Mouse (Mus musculus): ENCODE results near the gene B4galnt3.

The B4galnt3 gene

GRCm38 (mm10) chr6:120188376-120189235 is 105.8 kb downstream of the B4galnt3 start:
- no peak for ATAC-seq (ENCODE audit: insufficient number of reproducible peaks, low FRiP score, low TSS enrichment)

GRCm38 (mm10) chr6:120187587-120188176 is 106.7 kb downstream of the B4galnt3 start:
- no peak for ATAC-seq (ENCODE audit: insufficient number of reproducible peaks, low FRiP score, low TSS enrichment)

GRCm38 (mm10) chr6:120186594-120186993 is 107.8 kb downstream of the B4galnt3 start:
- ATAC-seq (ENCODE audit: insufficient number of reproducible peaks, low FRiP score, low TSS enrichment), result no peak

- ATAC-seq (ENCODE audit: insufficient number of reproducible peaks, low FRiP score, low TSS enrichment), result no peak
Observed at GRCm38 (mm10) chr6:120185756-120186155, 108.6 kb downstream of the B4galnt3 start.

GRCm38 (mm10) chr6:120185012-120185730 is 109.2 kb downstream of the B4galnt3 start:
- no peak for ATAC-seq (ENCODE audit: insufficient number of reproducible peaks, low FRiP score, low TSS enrichment)

- ATAC-seq (ENCODE audit: insufficient number of reproducible peaks, low FRiP score, low TSS enrichment), result no peak
Observed at GRCm38 (mm10) chr6:120183771-120184170, 110.6 kb downstream of the B4galnt3 start.

GRCm38 (mm10) chr6:120182160-120182559 is 112.2 kb downstream of the B4galnt3 start:
- ATAC-seq (ENCODE audit: insufficient number of reproducible peaks, low FRiP score, low TSS enrichment), result no peak

GRCm38 (mm10) chr6:120180492-120180891 is 113.9 kb downstream of the B4galnt3 start:
- ATAC-seq (ENCODE audit: insufficient number of reproducible peaks, low FRiP score, low TSS enrichment), result no peak

GRCm38 (mm10) chr6:120179756-120180206 is 114.6 kb downstream of the B4galnt3 start:
- ATAC-seq (ENCODE audit: insufficient number of reproducible peaks, low FRiP score, low TSS enrichment), result no peak

GRCm38 (mm10) chr6:120179044-120179755 is 115.2 kb downstream of the B4galnt3 start:
- no peak for ATAC-seq (ENCODE audit: insufficient number of reproducible peaks, low FRiP score, low TSS enrichment)

- no peak for ATAC-seq (ENCODE audit: insufficient number of reproducible peaks, low FRiP score, low TSS enrichment)
Observed at GRCm38 (mm10) chr6:120175650-120176049, 118.7 kb downstream of the B4galnt3 start.

- ATAC-seq (ENCODE audit: insufficient number of reproducible peaks, low FRiP score, low TSS enrichment), result no peak
Observed at GRCm38 (mm10) chr6:120174602-120175115, 119.7 kb downstream of the B4galnt3 start.

GRCm38 (mm10) chr6:120174028-120174601 is 120.2 kb downstream of the B4galnt3 start:
- no peak for ATAC-seq (ENCODE audit: insufficient number of reproducible peaks, low FRiP score, low TSS enrichment)

GRCm38 (mm10) chr6:120172294-120173017 is 121.9 kb downstream of the B4galnt3 start:
- no peak for ATAC-seq (ENCODE audit: insufficient number of reproducible peaks, low FRiP score, low TSS enrichment)

GRCm38 (mm10) chr6:120167574-120167973 is 126.8 kb downstream of the B4galnt3 start:
- ATAC-seq (ENCODE audit: insufficient number of reproducible peaks, low FRiP score, low TSS enrichment), result no peak

GRCm38 (mm10) chr6:120164765-120165164 is 129.6 kb downstream of the B4galnt3 start:
- no peak for ATAC-seq (ENCODE audit: insufficient number of reproducible peaks, low FRiP score, low TSS enrichment)

- no peak for ATAC-seq (ENCODE audit: insufficient number of reproducible peaks, low FRiP score, low TSS enrichment)
Observed at GRCm38 (mm10) chr6:120162928-120163327, 131.4 kb downstream of the B4galnt3 start.

GRCm38 (mm10) chr6:120159133-120159901 is 135.0 kb downstream of the B4galnt3 start:
- no peak for ATAC-seq (ENCODE audit: insufficient number of reproducible peaks, low FRiP score, low TSS enrichment)

Data from cerebellum, adult (tissue).